Mouse (Mus musculus): ENCODE data around the gene Ttf1.
"Not testable (repeated sequence)": the region's sequence is repeated elsewhere in the genome, so short reads cannot be mapped to it uniquely, and the experiment has no call there.

DNA sequence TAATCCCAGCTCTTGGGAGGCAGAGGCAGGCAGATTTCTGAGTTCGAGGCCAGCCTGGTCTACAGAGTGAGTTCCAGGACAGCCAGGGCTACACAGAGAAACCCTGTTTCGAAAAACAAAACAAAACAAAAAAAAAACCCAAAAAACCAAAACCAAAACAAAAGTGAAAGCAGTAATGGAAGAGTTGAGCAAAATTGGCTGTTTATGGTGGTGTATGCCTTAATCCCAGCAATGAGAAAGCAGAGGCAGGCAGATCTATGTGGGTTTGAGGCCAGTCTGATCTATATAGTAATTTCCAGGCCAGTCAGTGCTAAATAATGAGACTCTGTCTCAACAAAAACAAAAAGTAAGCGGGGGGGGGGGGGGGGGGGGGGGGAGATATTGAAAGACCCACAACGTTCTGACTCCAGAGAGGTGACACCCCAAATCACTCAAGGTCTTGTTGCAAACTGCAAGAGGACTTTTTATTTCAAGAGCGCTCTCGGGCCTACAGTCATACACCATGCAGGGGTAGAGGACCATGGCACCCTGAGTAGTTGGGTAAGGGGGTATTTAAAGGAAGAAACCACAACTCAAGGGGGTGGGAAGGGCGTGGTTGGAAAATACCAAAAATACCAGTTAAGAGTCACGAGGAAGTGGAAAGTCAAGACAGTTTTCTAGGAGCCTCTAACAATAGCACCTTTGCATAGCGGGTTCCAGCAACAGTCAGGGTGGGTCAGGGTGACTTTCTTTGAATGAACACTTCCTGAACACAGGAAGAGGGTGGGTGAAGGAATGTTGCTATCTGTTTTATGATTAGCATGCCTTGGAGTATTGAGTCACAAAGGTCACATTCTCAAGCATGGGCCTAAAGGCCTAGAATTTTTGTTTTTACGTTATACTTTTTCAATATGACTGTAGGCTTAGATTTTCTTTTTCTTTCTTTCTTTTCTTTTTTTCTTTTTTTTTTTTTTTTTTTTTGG, 42.6 kb downstream of the Ttf1 start:
- not testable (repeated sequence) for TF ChIP-seq CTCF, POLR2A (IDR thresholded peaks at IDR 0.05; ENCODE audit: extremely low read depth, insufficient read depth, low read length)

Data from cortical plate, adult 2 months (tissue).